Mouse (Mus musculus): ENCODE measurements around the gene Rpl23. TPM values are rescaled to one million over a fixed set of nuclear protein-coding genes. Genes with fewer than 3 reads are reported as not detected.

Gene Rpl23
- total and polyA plus RNA-seq, 3 experiments = 921 to 2,072 TPM; not detected in 1

DNA sequence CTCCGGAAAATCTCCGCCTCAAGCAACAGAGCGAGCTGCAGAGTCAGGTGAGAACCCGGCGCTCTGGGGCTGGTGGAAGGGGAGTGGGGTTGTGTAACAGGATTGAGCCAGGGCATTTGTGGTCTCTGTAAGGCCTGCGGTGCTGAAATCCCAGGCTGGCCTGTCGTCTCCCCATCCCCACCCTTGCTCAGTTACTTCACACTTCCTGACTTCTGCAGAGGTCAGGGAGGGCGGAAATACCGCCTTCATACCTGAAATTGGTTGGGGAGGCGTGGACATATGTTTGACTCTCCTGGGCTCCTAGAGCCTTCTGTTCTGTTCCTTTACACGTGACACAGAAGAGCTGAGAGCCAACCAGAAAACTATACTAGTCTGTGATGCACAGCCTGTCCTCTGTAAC, 33.5 kb upstream of the Rpl23 start:
- Histone ChIP-seq H3K79me2 (ENCODE audit: control insufficient read depth, insufficient read depth, low read length, poor library complexity) (no peaks in the 10 kb centered on the region), H3K9ac (ENCODE audit: control insufficient read depth, low read depth, low read length, poor library complexity, severe bottlenecking) (no peak overlapping the region), H3K27ac (ENCODE audit: control insufficient read depth, low read depth, low read length) (no peak overlapping the region), H3K4me1 (ENCODE audit: control insufficient read depth in 1 of 2, insufficient read depth in 2 of 2, low read length in 2 of 2) (peaks cover 4 to 7% of the 10 kb centered on the region in 2 experiments; a peak in 3 of 4 replicates), H3K4me3 (ENCODE audit: control insufficient read depth in 1 of 2, insufficient read depth in 1 of 2, low read depth in 2 of 2, low read length in 2 of 2) (no peak overlapping the region), H3K36me3 (ENCODE audit: control insufficient read depth in 1 of 2, insufficient read depth in 2 of 2, low read length in 2 of 2) (peaks cover 0 to 7% of the 10 kb centered on the region in 2 experiments; a peak in 2 of 4 replicates), H3K9me3 (replicated peaks; ENCODE audit: insufficient read depth, low read length) (no peaks in the 10 kb centered on the region), H3K27me3 (ENCODE audit: control insufficient read depth in 1 of 2, insufficient read depth in 2 of 2, low read length in 2 of 2) (no peaks in the 10 kb centered on the region)
- TF ChIP-seq POLR2A (IDR thresholded peaks at IDR 0.05; ENCODE audit: control insufficient read depth in 1 of 2, insufficient read depth in 1 of 2, low read depth in 1 of 2, low read length in 2 of 2, poor library complexity in 1 of 2) = no peak
- TF ChIP-seq TAL1 (IDR thresholded peaks at IDR 0.05; ENCODE audit: low read length) = no peak
- no peak for TF ChIP-seq CTCF (IDR thresholded peaks at IDR 0.05 in 2 of 3, conservative IDR thresholded peaks at IDR 0.05 in 1 of 3; ENCODE audit: control insufficient read depth in 1 of 3, insufficient read depth in 1 of 3, low read depth in 2 of 3, low read length in 3 of 3, poor library complexity in 1 of 3, severe bottlenecking in 1 of 3)
- no peak for TF ChIP-seq E2F4 (IDR thresholded peaks at IDR 0.05; ENCODE audit: borderline replicate concordance, low read depth, low read length)
- TF ChIP-seq ZC3H11A (IDR thresholded peaks at IDR 0.05; ENCODE audit: low read depth, low read length) = no peak
- TF ChIP-seq POLR2AphosphoS5 (IDR thresholded peaks at IDR 0.05; ENCODE audit: borderline replicate concordance, low read depth, low read length) = no peak
- TF ChIP-seq MAFK (IDR thresholded peaks at IDR 0.05; ENCODE audit: borderline replicate concordance, low read depth, low read length) = no peak
- TF ChIP-seq RCOR1 (IDR thresholded peaks at IDR 0.05; ENCODE audit: low read depth, low read length) = no peak
- TF ChIP-seq NRF1 (IDR thresholded peaks at IDR 0.05; ENCODE audit: insufficient read depth, low read depth, low read length, poor library complexity, severe bottlenecking) = no peak
- no peak for DNase-seq (ENCODE audit: low read depth, low spot score)

DNA sequence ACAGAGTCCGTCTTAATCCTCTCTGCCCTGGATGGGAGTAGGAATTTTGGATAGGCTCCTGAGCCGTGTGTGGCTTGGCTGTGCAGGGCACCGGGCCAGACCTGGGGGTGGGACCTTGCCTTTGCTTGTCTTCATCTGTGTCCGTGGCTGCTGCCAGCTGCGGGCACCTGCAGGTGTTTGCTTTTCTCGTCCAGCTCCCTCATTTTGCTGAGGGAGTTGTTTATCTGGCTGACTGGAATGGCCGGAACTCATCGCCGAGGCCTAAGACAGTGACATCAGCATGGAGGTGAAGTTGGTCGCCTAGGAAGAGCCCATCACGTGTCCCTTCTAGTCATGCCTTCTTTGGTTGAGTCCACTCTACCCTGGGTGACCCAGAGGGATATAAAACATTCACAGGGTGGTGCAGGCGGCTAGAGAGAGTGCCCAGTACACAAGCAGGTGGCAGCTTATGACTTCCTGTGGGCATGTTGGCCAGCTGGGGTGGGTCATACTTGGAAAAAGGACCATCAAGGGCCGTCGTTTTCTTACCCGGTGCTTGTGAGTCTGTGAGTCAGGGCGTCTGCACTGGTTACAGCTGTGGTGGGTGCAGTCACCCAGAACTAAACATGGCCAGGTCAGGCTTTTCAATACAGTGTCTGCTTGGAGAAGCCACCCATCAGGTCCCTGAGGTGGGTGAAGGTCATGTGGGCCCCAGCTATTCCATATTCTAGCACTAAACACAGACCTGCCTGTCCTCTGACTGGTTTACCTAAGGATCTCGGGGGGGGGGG, 31.7 kb upstream of the Rpl23 start:
- Histone ChIP-seq H3K4me1 (ENCODE audit: control insufficient read depth in 1 of 2, insufficient read depth in 2 of 2, low read length in 2 of 2) (peaks cover 4 to 18% of the 10 kb centered on the region in 2 experiments), H3K79me2 (ENCODE audit: control insufficient read depth, insufficient read depth, low read length, poor library complexity) (no peaks in the 10 kb centered on the region), H3K36me3 (ENCODE audit: control insufficient read depth in 1 of 2, insufficient read depth in 2 of 2, low read length in 2 of 2) (peaks cover 0 to 13% of the 10 kb centered on the region in 2 experiments; a peak in 2 of 4 replicates), H3K27me3 (ENCODE audit: control insufficient read depth in 1 of 2, insufficient read depth in 2 of 2, low read length in 2 of 2) (no peaks in the 10 kb centered on the region), H3K4me3 (ENCODE audit: control insufficient read depth in 1 of 2, insufficient read depth in 1 of 2, low read depth in 2 of 2, low read length in 2 of 2) (no peak overlapping the region), H3K27ac (ENCODE audit: control insufficient read depth, low read depth, low read length) (no peak overlapping the region), H3K9ac (ENCODE audit: control insufficient read depth, low read depth, low read length, poor library complexity, severe bottlenecking) (no peak overlapping the region), H3K9me3 (replicated peaks; ENCODE audit: insufficient read depth, low read length) (no peaks in the 10 kb centered on the region)
- DNase-seq (ENCODE audit: low read depth, low spot score) = no peak
- TF ChIP-seq CTCF (IDR thresholded peaks at IDR 0.05 in 2 of 3, conservative IDR thresholded peaks at IDR 0.05 in 1 of 3; ENCODE audit: control insufficient read depth in 1 of 3, insufficient read depth in 1 of 3, low read depth in 2 of 3, low read length in 3 of 3, poor library complexity in 1 of 3, severe bottlenecking in 1 of 3) (no peak), GATA1 (IDR thresholded peaks at IDR 0.05; ENCODE audit: low read depth, low read length) (no peak), RCOR1 (IDR thresholded peaks at IDR 0.05; ENCODE audit: low read depth, low read length) (no peak), MYC (IDR thresholded peaks at IDR 0.05; ENCODE audit: low read depth, low read length) (no peak), ETS1 (IDR thresholded peaks at IDR 0.05; ENCODE audit: low read depth, low read length) (no peak), NELFE (IDR thresholded peaks at IDR 0.05; ENCODE audit: low read depth, low read length) (no peak), CHD1 (IDR thresholded peaks at IDR 0.05; ENCODE audit: low read depth, low read length) (no peak), NRF1 (IDR thresholded peaks at IDR 0.05; ENCODE audit: insufficient read depth, low read depth, low read length, poor library complexity, severe bottlenecking) (no peak), ZC3H11A (IDR thresholded peaks at IDR 0.05; ENCODE audit: low read depth, low read length) (no peak), EP300 (IDR thresholded peaks at IDR 0.05; ENCODE audit: low read depth in 1 of 2, low read length in 2 of 2) (no peak), TAL1 (IDR thresholded peaks at IDR 0.05; ENCODE audit: low read length) (no peak)

All from MEL (cell line).